Mouse (Mus musculus) left cerebral cortex, adult 11 months (tissue): ENCODE data around the gene Gdnf.

Experiments used
- DNase-seq: peaks from one replicate; pipeline ENCODE4 v3.0.0; 2022; ENCODE audit warnings: low spot score

Gene Gdnf

DNA sequence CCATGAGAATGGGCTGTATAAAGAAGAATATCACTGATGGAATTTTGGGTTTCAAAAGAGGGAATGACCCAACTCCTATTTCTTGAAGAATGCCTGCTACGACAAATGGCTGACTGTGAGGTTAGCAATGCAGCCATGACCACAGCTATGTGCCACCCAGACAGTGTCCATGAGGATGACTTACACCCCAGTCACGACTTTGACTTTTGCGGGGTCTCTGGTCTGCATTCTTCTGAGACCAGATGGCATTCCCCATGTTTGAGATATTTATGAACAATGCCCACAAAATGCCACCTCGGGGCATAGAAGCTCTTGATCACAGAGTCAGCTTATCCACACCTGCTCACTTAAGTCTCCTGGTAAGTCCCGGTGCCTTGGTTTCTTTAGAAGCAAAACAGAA lies 52.2 kb downstream of the Gdnf start:
- no peak for DNase-seq

DNA sequence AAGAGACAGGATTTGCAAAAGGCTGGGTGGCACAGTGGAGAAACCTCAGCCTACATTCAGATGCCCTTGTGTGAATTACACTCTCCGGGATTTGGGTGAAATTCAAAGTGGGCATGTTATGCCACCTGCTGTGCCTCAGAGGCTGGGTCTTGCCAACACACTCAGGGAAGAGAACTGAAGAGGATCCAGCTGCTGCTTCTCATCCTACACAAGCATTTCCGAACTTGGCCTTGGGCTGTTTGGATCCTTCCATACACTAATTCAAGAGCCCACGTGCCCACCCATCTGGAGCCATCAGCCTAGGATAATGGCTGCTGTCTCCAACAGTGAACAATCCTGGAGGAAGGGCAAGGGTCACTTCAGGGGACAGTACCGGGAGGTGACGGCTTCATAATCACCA lies 52.7 kb downstream of the Gdnf start:
- no peak for DNase-seq

DNA sequence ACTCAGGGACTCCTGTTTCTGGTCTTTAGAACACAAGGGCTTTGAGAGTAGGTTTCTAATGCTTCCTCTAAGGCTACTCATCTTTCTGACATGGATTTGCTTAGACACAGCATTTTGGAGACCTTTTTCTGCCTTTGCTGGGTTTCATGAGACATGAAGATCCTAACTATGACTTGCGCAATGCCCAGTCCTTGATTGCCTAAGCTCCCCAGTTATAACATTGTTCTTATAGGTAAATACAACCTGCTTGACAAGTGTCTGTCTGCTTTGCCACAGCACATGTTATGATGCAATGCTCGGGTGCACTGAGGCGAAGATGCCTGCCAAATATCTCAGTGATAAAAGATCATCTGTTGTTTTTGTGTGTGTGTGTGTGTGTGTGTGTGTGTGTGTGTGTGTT lies 54.7 kb downstream of the Gdnf start:
- no peak for DNase-seq

DNA sequence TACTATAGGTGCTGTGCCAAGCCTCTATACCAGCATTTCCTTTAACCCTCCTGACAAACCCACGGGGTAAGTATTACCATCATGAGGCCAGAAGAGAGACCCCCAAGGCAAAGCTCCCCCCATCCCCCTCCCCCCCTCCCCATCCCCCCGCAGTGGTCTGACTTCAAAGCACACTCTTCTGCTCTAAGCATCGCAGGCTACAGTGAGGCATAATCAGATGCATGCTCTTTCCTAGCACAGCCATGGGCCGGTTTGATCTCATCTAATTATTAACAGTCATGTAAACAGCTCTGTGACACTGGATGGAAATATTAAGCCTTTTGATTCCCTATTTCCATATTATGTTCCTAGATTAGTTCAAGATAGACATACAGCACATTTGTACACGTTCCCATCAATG lies 61.8 kb downstream of the Gdnf start:
- no peak for DNase-seq

DNA sequence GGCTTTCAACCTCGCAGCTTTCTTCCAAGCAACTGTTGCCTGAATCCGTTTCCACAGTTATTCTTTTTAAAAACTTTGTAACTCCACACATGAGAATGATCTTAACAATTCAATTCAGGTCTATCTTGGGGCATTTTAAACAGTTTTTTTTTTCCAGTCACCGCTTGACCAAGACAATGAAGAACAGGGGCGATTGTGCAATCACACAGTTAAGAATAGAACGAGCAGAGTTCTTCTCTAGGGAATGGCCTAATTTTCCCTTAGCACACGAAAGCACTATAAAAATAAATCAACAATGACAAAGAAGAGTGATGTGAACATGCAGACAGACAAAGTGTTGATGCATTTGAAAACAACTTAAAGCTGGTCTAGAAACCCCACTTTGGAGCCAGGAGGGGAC lies 65.2 kb downstream of the Gdnf start:
- no peak for DNase-seq

DNA sequence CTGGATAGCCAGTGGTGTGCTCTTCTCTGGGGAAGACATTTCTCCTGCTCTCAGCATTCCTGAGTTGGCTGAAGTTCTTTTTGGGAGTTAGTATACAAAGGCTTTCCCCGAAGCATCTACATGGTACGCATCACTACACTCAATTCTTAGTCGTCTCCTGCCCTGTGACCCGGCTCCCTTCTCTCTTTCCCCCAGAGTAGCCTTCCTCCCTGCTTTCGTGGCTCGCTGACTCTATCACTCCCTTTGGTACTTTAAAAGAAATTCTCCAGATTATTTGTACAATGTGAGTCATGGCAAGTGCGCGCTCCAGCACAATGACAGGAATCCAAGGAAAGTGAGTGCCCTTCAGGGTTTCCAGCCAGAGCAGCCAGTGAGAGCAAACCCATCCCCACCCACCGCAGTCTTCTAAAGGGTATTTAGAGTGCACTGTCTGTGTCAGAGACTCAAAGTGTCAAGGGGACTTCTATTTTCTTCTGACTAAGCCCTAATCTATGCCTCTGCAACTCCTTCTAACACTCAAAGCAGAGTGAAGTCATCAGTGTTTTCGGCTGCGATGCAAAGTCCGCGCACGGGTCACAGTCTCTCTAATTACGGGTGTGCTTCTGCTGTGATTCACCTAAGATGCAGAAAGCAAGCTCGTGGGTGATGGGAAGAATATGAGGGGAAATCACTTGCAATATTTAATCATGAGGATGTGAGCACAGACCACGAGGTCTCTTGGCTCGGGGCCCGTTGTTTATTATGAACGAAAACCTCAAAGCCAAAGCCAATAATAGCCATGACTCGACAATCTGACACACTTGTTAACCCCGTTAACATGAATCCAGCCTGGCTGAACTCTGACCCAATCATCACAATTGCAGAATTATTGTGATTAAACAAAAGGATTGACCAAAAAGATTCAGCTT lies 67.2 kb downstream of the Gdnf start:
- no peak for DNase-seq

DNA sequence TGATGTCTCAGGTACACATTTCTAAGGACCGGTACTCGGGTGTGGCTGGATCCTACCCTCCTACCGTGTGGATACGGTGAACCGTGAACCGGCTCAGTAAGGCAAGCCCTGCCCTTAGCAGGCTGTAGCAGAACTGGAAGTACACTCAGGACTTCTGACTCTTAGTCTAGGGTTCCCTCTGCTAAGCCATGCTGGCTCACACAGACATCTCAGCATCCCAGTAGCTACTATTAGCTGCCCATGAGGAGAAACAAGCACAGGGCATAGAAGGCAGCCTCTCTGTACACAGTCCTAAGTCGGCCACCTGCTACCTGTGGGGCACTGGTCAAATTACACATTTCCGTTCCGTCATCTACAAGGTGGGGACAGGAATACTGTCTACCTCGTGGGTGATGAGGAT lies 68.2 kb downstream of the Gdnf start:
- no peak for DNase-seq

DNA sequence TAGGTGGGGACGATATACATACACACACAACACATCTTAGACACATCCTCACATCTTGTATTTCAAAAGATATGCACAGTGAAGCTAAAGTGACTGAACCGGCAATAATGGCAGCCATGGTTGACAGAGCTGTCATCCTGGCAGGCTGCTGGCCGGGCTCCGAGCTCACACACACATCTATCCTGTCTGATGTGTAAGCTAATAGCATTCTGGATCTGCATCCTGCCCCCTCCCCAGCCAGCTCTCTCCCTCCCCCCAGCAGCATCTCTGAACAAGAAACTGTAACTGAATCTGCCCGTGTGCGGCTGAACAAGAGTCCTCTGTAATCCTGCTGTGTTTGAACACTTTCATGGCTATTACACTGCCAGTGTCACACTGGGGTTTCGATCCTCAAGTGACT lies 69.3 kb downstream of the Gdnf start:
- DNase-seq, result no peak

DNA sequence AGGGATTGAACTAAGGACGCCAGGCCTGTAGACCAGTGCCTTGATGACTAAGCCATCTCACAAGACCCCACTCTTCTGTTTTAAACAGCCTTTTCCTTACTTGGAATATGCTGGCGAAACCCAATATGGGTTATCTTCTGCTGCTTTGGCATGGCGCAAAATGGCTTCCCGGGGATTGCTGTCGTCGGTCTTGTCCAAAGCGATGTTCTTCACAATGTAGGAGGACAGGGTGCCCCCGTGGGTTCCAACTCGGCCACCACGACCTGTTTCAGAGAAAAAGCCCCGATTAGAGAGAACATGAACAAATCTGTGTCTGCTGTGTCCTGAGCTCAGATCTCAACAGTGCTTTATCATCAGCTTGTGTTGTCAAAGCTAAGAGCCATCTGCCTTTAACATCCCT lies 73.5 kb downstream of the Gdnf start:
- DNase-seq, result no peak

DNA sequence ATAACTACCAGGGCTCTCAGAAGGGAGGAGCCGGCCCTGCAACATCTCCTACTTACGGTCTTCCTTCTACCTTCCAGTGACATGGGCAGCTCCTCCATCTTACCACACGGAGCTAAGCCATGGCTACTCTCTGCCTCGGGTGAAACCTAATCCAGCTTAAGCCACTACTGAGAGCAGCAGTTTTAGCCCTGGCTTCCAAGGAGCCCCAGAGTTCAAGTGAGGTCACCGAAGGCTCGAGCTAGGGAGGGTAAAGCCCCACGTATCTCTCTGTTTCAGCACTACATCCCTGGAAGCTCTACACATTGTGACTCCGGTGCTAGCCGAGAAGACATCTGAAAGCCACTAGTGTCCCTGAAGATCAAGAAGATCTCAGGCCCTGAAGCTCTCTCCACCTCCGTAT lies 74.5 kb downstream of the Gdnf start:
- no peak for DNase-seq

DNA sequence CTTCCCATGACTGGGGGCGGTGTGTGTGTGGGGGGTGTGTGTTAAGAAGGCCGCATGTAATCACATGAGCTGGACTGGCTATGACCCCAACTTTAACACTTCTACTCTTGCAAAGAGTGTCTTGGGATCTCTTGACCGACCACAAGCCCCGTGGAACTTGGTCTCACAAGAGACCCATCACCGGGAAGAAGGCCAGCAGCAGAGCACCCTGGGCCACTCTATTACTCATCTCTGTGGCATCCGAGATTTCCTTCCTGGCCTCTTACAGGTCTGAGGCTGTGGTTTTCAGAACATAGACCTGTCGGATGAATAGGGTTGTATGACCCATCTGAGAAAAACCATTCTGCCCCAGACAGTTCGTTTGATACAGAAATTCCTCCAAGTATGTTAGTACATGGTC lies 75.9 kb downstream of the Gdnf start:
- DNase-seq, result no peak
